Comparison of ENCODE assay signal across 18 mouse cellular contexts in genomic region chr5:99496931-99497782, GRCm38 (mm10).
DNase-seq lines count a peak whose midpoint lies in the region; ATAC-seq and TF ChIP-seq lines count a peak whose summit lies in the region.
"Had no signal": no experiment of that assay in that cellular context is flagged by ENCODE, and none has a peak within 500 bp of the region (broad histone marks: within the 10 kb centered on the region; RNA-seq: fewer than 3 reads in every experiment).

No protein-coding gene starts in this region.

- peak; percentile 20 to 24 for DNase-seq in heart, adult 18-20 months
- no peak for DNase-seq in heart, postnatal 4 days
- DNase-seq in kidney, postnatal 36 days, result no peak
- peak; percentile 2 for DNase-seq in thymus, postnatal 0 days (ENCODE audit: low spot score)
- no peak for DNase-seq in thymus, postnatal 10 days (ENCODE audit: low spot score in 2 of 2)
- DNase-seq in left cerebral cortex, adult 18-20 months (ENCODE audit: low spot score in 2 of 2), result no peak
- DNase-seq: adrenal gland, adult 8-10 months; cerebellum, postnatal 10 days; gastrocnemius, adult 2 months; kidney, adult 11 months; layer of hippocampus, adult 9-11 months; liver, embryonic 13.5 days; right cerebral cortex, postnatal 4 days; thymus, adult 18-20 months had no signal

- H3ac ChIP-seq in myocyte (ENCODE audit: control insufficient read depth, insufficient read length), result no peak overlapping the region

- H3K9me3 ChIP-seq in kidney, embryonic 15.5 days (replicated peaks), result no peaks in the 10 kb centered on the region
- H3K9me3 ChIP-seq: forebrain, embryonic 13.5 days; hindbrain, embryonic 13.5 days; liver, embryonic 13.5 days had no signal

- H3K79me2 ChIP-seq in myocyte (ENCODE audit: control insufficient read depth, insufficient read depth), result no peaks in the 10 kb centered on the region

- 35% methylated on average over 9 of the region's 9 CpGs for WGBS in kidney, embryonic 15.5 days

- no peak overlapping the region for H3K4me3 ChIP-seq in kidney, embryonic 15.5 days (replicated peaks)
- no peak overlapping the region for H3K4me3 ChIP-seq in myocyte
- H3K4me3 ChIP-seq: forebrain, embryonic 13.5 days; gastrocnemius, adult 2 months; hindbrain, embryonic 13.5 days; liver, embryonic 13.5 days had no signal

- H3K4me2 ChIP-seq in kidney, embryonic 15.5 days, result no peak overlapping the region
- H3K4me2 ChIP-seq in myocyte (ENCODE audit: low read depth), result peak overlapping the region; percentile 25
- H3K4me2 ChIP-seq: forebrain, embryonic 13.5 days; hindbrain, embryonic 13.5 days; liver, embryonic 13.5 days had no signal

- no peaks in the 10 kb centered on the region for H3K27me3 ChIP-seq in kidney, embryonic 15.5 days
- H3K27me3 ChIP-seq in myocyte (ENCODE audit: control insufficient read depth, insufficient read depth, insufficient read length), result no peaks in the 10 kb centered on the region
- H3K27me3 ChIP-seq: forebrain, embryonic 13.5 days; hindbrain, embryonic 13.5 days; liver, embryonic 13.5 days had no signal

- 0 out of 2 replicates have a peak, but pooled peaks have one; percentile 26 for ATAC-seq in kidney, embryonic 15.5 days (replicated peaks; ENCODE audit: low FRiP score)
- ATAC-seq: forebrain, embryonic 13.5 days had no signal

- peak overlapping the region; percentile 86 for H3K27ac ChIP-seq in kidney, embryonic 15.5 days
- H3K27ac ChIP-seq: forebrain, embryonic 13.5 days; gastrocnemius, adult 2 months; hindbrain, embryonic 13.5 days; liver, embryonic 13.5 days had no signal

- no peaks in the 10 kb centered on the region for H3K36me3 ChIP-seq in kidney, embryonic 15.5 days
- no peaks in the 10 kb centered on the region for H3K36me3 ChIP-seq in myocyte (ENCODE audit: control insufficient read depth, insufficient read depth)
- H3K36me3 ChIP-seq: hindbrain, embryonic 13.5 days; liver, embryonic 13.5 days had no signal

- no peak overlapping the region for H3K9ac ChIP-seq in kidney, embryonic 15.5 days
- H3K9ac ChIP-seq: forebrain, embryonic 13.5 days; hindbrain, embryonic 13.5 days; liver, embryonic 13.5 days had no signal

- no peak for TF ChIP-seq POLR2A in myocyte (IDR thresholded peaks at IDR 0.05; ENCODE audit: insufficient read length, low read depth)

- peaks cover 41% of the 10 kb centered on the region for H3K4me1 ChIP-seq in kidney, embryonic 15.5 days

TF ChIP-seq in myocyte, 11 proteins besides CTCF, POLR2A, EP300 and RAD21:
- TF ChIP-seq MAX (IDR thresholded peaks at IDR 0.05; ENCODE audit: low read depth) (no peak), POLR2AphosphoS2 (IDR thresholded peaks at IDR 0.05; ENCODE audit: insufficient read length, low read depth) (no peak), CEBPB (IDR thresholded peaks at IDR 0.05; ENCODE audit: insufficient read depth, poor library complexity, severe bottlenecking) (no peak), USF1 (IDR thresholded peaks at IDR 0.05; ENCODE audit: low read depth) (no peak), TCF3 (IDR thresholded peaks at IDR 0.05; ENCODE audit: insufficient read length, low read depth) (no peak), MYOG (IDR thresholded peaks at IDR 0.05; ENCODE audit: control insufficient read depth in 1 of 3, insufficient read depth in 1 of 3, insufficient read length in 2 of 3, low read depth in 2 of 3) (peak in 2 of 3 experiments; percentile 19 to 53), E2F4 (IDR thresholded peaks at IDR 0.05; ENCODE audit: insufficient read depth) (no peak), REST (IDR thresholded peaks at IDR 0.05; ENCODE audit: insufficient read depth, insufficient read length) (no peak), MYOD1 (IDR thresholded peaks at IDR 0.05; ENCODE audit: control insufficient read depth in 1 of 3, insufficient read length in 2 of 3, low read depth in 2 of 3) (peak in 2 of 3 experiments; percentile 50 to 75), SRF (IDR thresholded peaks at IDR 0.05; ENCODE audit: control insufficient read depth, insufficient read length, low read depth) (no peak), TCF12 (IDR thresholded peaks at IDR 0.05; ENCODE audit: insufficient read depth, poor library complexity, severe bottlenecking) (peak; percentile 90)

Comparison
In these comparisons a context has a peak if more than half of its experiments do, and no peak if none do; other contexts are left out.
1. DNase-seq: peak in heart, adult 18-20 months (2 of 2) and thymus, postnatal 0 days (single experiment); none in heart, postnatal 4 days (single experiment), kidney, postnatal 36 days (0 of 2), thymus, postnatal 10 days (0 of 2) and left cerebral cortex, adult 18-20 months (0 of 2).